Mouse (Mus musculus) cerebellum, postnatal 14 days (tissue): Measurements from ENCODE around the gene Dtx3.

Experiments used
- DNase-seq, 2 experiments: peaks; one replicate each; pipeline ENCODE4 v3.0.0; 2021; ENCODE audit warnings: mixed read lengths in 2 of 2

The Dtx3 gene

DNA sequence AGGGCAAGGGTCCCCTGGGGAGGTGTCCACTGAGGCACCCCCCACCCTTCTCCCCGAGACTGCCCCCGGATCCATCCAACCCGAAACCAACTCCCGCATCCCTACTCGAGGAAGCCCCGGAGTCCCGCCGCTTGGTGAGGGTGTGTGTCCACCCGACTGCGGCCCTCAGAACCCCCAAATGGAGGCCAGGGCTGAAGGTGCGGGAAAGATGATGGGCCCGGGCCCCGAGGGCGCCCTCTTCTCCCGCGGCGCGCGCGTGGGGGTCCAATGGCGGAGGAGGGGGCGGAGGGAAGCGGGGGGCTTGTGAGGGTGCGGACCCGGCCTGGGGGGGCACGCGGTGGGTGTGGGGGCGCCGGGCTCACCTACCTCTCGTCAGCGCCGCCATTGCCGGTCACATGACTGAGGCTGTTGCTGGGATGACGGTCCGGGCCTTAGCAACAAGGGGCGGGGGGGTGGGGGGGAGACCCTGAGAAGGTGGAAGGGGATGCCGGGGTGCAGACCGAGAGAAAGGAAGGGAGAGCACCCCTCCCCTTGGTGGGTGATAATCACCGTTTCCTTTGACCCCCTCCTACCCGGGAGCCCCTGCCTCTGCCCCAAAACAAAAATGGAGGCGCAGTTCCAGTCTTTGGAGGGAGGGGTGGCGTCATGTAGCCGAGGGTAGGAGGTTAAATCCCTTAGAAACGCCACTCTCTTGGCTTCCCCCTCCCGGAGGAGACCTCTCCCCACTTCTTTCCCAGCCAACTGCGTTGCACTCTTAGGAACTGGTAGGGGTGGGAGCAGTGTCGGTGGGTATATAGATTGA lies at the start of gene Dtx3:
Gene Dtx3 (minus strand): TSS at position 401 of the 802 bp plus-strand sequence.
- DNase-seq, result peak; percentile 69 to 71

GRCm38 (mm10) chr10:127238241-127238824 lies 42.8 kb upstream of the Dtx3 start:
- no peak for DNase-seq

- no peak for DNase-seq
These were observed 41.0 kb upstream of the Dtx3 start for GRCm38 (mm10) chr10:127236541-127236940.

GRCm38 (mm10) chr10:127233141-127233540 lies 37.6 kb upstream of the Dtx3 start:
- peak in 1 of 2 experiments; percentile 50 for DNase-seq

DNA sequence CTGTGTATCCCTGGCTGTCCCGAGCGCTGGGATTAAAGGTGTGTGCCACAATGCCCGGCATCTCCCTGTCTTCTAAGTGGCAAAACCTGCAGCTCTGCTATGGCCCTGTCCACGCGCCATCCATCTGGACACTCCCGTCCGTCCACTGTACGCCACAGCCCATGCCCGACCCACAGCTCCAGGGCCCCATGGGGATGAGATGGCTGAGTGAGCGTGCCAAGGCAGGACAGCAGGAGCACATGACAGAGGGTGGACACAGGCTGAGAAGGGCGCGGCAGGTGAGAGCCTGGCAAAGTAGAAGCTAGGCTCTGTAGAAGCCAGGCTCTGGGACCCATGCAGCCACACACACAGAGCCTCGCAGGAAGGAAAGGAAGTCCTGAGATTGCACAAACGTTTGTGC lies 36.2 kb upstream of the Dtx3 start:
- no peak for DNase-seq

DNA sequence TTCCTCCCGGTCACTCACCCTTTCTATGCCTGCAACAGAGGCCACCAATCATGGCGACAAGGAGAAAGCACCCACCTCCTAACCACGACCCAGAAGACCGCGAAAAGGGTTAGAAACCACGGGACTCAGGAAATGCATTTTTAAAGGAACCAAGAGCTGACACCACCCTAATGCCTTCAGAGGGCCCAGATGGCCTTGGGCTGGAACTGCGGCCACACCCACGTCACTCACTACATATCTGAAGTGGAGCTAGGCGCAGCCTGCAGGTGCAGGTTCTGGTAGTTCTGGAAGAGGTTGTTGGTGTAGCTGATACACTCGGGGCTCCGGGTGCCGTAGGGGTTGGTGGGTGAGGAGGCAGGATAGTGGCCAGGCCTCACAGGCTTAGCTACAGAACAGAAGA lies 35.2 kb upstream of the Dtx3 start:
- DNase-seq, result no peak

DNA sequence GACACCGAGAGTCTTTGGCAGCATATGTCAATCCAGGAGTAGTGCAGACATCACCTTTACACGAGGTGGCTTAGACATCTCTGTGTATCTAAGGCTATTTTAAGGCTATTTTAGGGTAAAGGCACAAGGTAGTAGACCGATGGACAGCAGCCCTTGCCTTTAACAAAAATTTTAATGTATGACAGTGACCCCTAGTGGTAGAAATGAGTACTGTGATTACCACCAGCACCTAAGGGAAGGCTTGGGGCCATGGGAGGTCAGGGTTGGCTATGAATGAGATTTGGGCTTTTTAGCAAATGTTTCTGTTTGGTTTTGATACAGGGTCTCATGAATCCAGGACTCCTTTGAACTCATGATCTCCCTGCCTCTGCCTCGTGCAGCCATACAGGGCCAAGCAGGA lies 33.4 kb upstream of the Dtx3 start:
- peak; percentile 76 to 84 for DNase-seq

DNA sequence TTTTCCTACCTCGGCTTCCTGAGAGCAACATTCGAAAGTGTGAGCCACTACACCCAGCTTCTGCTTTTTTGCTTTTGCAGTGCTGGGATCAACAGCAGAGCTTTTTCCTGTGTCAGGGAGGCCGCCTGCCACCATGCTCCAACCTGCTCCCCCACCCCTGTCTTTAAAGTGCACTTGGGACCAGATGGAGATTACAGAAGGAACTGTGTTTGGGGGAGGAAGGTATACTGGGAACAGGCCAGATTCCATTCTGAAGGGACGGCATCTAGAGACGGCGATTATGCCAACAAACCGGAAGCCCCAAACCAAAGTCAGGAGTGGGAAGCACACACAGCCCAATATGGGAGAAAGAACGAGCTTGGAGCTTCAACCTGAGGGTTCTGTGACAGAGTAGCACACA lies 31.6 kb upstream of the Dtx3 start:
- no peak for DNase-seq

DNA sequence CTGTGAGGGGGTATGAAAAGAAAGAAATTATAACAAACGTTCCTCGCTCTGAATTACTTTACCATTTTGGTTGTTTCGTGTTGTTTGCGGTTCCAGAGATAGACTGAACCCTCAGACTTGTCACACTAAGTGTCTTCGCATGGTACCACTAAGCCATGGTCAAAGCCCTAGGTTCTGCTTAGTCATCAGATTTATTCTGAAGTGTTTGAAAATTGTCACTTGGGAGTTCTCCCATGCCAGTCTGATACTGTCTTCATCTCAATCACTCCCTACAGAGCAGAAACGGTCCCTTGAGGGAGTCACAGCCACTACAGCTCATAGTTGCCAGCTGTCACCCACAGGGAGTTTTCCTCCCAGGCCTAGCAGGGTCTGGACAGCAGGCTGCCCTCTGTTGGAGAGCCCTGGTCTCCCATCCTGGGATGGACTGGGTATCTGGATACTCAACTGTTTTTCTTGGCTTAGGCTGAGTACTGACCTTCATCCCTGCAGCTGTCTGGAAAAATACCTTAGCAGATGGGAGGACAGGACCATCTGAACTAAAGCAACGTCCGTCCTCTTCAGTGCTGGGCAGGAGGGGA lies 30.9 kb upstream of the Dtx3 start:
- peak; percentile 33 to 51 for DNase-seq

DNA sequence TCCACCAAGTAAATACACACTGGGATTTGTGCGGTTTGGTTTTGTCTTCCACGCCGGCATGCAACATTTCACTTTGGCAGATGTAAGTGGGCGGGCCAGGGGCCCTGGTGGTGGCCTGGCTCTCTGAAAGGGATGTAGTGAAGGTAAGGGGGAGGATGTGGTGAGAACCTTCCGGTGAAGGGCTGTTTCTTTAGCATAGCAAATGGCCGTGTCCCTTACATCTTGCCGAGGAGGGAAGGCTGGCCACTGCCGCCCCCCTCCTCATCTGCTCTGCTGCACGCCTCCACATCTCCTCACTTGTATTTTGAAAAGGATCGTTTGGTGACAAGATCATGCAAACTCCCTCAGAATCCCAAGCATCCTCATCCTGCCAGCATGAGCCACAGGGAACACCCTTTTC lies 30.2 kb upstream of the Dtx3 start:
- DNase-seq, result no peak

- DNase-seq, result no peak
These were observed 29.7 kb upstream of the Dtx3 start for GRCm38 (mm10) chr10:127225213-127225612.

DNA sequence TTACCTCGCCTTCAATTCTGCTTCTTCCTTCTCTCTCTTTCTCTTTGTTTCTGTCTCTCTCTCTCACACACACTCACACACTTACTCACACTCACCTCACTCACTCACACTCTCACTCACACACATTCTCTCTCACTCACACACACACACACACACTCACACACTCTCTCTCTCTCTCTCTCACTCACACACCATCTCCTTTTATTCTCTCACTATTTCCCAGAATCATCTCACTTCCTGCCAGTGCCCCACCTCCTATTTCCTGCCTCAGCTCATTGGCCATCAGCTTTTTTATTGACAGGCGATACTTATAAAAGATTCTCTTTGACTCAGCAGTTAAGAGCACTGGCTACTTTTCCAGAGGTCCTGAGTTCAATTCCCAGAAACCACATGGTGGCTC lies 22.8 kb upstream of the Dtx3 start:
- DNase-seq, result no peak

DNA sequence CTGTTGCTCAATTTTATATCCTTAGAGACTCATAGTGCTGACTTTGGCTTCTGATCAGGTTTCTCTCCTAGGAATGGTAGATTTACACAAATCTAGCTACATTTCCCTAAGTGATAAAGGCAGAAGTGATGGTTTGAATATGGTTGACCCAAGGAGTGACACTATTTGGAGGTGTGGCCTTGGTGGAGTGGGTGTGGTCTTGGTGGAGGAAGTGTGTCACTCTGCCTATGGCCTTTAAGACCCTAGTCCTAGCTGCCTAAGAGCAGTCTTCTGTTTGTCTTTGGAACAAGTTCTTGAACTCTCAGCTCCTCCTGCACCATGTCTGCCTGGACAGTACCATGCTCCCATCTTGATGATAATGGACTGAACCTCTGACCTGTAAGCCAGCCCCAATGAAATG lies 21.6 kb upstream of the Dtx3 start:
- DNase-seq, result no peak

- DNase-seq, result peak in 1 of 2 experiments; percentile 11
These were observed 20.9 kb upstream of the Dtx3 start for GRCm38 (mm10) chr10:127216456-127216855.

- no peak for DNase-seq
These were observed 18.9 kb upstream of the Dtx3 start for GRCm38 (mm10) chr10:127214422-127214803.

- DNase-seq, result no peak
These were observed 18.3 kb upstream of the Dtx3 start for GRCm38 (mm10) chr10:127213704-127214421.

- DNase-seq, result no peak
These were observed 17.7 kb upstream of the Dtx3 start for GRCm38 (mm10) chr10:127213272-127213671.

DNA sequence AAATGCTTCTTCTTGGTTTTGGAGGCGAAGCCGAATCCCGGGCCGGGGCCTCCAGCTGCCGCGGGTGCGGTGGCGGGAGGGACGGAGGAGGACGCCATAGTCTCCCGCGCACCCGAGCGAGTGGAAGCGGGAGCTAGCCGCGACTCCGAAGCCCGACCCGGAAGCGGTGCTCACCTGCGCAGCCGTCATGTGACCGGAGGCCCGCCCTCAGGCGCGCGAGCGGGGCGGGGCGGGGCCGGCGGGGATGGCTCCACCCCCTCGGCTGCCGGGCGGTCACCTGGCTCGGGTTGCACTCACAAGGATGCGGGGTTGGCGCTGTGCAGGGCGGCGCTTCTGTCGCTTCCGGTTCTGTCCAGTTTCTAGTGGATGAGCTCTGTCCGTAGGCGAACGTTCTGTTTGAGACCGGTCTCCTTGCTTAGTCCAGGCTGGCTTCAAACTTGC lies 15.9 kb upstream of the Dtx3 start, which contains the start of gene Pip4k2c:
Gene Pip4k2c (minus strand): TSS at position 172 of the 441 bp plus-strand sequence.
- peak; percentile 93 to 95 for DNase-seq

GRCm38 (mm10) chr10:127210961-127211405 lies 15.5 kb upstream of the Dtx3 start:
- DNase-seq, result no peak

- DNase-seq, result no peak
These were observed 14.5 kb upstream of the Dtx3 start for GRCm38 (mm10) chr10:127209928-127210570.

DNA sequence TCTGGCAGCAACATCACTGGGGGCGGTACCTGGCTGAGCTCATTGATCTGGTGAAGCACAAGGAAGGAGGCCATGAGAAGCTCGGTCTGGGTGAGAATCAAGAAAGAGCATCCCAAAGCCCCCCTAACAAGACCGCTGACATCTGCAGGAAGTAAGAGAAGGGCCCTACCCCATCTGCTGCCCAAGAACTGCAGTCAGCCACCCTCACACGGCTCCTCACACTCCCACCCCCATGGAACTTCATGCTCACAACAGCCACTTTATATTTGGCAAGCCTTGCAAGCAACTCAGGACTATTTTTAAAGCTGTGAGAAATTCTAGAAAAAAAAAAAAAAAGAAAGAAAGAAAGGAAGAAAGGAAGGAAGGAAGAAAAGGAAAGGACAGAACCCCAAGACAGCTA lies 13.4 kb upstream of the Dtx3 start:
- no peak for DNase-seq

DNA sequence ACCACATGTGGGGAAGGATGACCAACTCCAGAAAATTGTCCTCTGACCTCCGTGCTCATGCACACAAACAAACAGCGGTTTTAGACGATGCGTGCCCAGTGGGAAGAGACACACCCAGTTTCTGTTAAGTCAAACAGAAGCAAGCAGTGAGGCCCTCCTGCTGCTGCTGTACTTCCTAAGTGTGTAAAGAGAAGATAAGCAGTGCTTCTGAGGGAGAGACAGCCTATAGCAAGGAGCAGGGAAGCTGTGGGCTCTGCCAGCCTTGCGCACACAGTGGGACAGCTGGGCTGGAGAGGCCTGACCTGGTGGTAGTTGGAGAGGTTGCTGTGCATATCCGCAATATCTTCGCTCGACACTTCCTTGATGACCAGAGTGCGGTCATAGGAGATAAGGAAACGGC lies 9.8 kb upstream of the Dtx3 start:
- DNase-seq, result no peak

DNA sequence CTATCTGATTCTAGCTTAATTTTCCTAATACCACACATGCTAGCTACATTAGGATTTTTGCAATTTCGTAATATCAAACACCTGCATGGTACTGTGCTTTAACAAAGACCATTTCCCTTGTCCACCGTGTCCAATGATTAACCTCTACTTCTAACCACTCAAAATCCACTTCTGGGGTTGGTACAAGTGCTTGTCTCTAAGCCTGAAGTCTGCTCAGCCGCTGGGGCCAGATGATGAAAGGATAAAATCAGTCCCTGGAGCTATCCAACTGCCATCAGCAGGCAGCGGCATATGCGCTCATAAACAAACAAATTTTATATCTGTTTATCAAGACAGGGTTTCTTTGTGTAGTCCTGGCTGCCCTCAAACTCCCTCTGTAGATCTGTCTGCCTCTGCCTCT lies 9.1 kb upstream of the Dtx3 start:
- no peak for DNase-seq
